Mouse (Mus musculus) gastrocnemius, postnatal 14 days (tissue): ENCODE measurements around the gene Olfr891. TPM values are rescaled to one million over a fixed set of nuclear protein-coding genes. Genes with fewer than 3 reads are reported as not detected.
"Not testable (repeated sequence)": the region's sequence is repeated elsewhere in the genome, so short reads cannot be mapped to it uniquely, and the experiment has no call there.

ENCODE experiments used
- DNase-seq: peaks from one replicate; pipeline ENCODE4 v3.0.0; 2021; ENCODE audit warnings: mixed read lengths
- intact Hi-C: fragments of 180-260 bp; cut with DNase I; formaldehyde crosslinking; loops from one replicate; pipeline ENCODE4 v1.15.1; 2025; ENCODE audit warnings: low total_unique reads
- long read RNA-seq, 2 experiments: library from polyadenylated mRNA; stranded (forward); transcript quantifications; one replicate each; pipeline ENCODE4 v2.0.0; 2021
- total RNA-seq, 2 experiments: library from RNA; stranded (reverse); gene quantifications; 2 replicates each; pipeline ENCODE4 v1.2.3; 2021

Olfr891 gene
- not detected for total RNA-seq
- long read RNA-seq, experiment 1: 0 reads
- long read RNA-seq, experiment 2: 0 reads

DNA sequence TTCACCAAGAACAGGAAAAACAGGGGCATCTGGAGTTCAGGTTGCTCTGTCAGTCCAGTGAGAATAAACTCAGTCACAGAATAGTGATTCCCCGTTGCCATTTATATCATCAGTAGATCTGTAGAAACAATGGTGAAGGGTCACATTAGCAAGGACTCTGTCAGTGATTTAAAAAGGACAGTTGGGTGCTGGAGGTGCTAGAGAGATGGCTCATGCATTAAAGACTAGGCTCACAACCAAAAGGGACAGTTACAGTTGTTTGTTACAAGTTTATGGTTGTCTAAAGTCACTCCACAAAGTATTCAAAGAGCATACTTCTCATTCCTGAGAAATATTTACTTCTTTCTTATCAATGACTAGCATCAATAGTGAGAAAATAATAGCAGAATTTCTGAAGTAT, at the start of gene Olfr891:
Olfr891 (minus strand) TSS at position 101 of the 400 bp plus-strand sequence.
- intact Hi-C loops: no loop called here
- no peak for DNase-seq

- intact Hi-C loops: no loop called here
- no peak for DNase-seq
Measured at GRCm38 (mm10) chr9:38217755-38218154, 37.1 kb upstream of the Olfr891 start, which contains the start of gene Olfr894. Gene Olfr894, plus strand, starts transcription at chr9:38218055.

- DNase-seq: no peak
- intact Hi-C loops: no loop called here
Measured at GRCm38 (mm10) chr9:38208065-38208464, 27.4 kb upstream of the Olfr891 start, which contains the start of gene Olfr893. Gene Olfr893, plus strand, starts transcription at chr9:38208365.

DNA sequence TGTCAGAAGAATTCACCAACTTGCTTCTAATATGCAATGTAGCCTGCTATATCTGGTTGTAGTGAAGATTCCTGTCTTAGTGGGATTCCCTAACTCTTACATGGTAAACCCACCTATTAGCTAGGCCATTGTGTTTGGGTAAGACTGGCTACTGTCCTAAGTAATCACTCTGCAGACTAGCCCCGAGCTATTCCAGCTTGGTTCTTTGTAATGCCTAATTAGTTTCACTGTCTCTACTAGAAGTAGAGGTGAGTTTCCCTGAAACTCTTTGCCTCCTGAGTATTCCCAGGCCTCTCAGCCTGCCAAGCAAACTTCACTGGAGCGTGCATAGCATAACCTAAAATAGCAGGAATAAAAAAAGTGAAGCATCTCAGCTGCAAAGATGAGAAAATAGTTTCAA, 12.3 kb downstream of the Olfr891 start:
- DNase-seq, intact Hi-C loops: not testable (repeated sequence)

GRCm38 (mm10) chr9:38142217-38142616, 38.4 kb downstream of the Olfr891 start, which contains the start of gene Olfr890:
Gene Olfr890, plus strand, starts transcription at chr9:38142517.
- DNase-seq: no peak
- intact Hi-C loops: no loop called here

Other genes with a start within 250 kb of the Olfr891 start
- gene Olfr881, start 189.0 kb downstream of the Olfr891 start, total RNA-seq: not detected
- gene Olfr883, start 155.0 kb downstream of the Olfr891 start, total RNA-seq: not detected
- not detected for gene Olfr884, start 134.3 kb downstream of the Olfr891 start, total RNA-seq
- gene Olfr885, start 119.5 kb downstream of the Olfr891 start, total RNA-seq: not detected
- gene Olfr887, start 96.7 kb downstream of the Olfr891 start, total RNA-seq: not detected
- not detected for gene Olfr888, start 72.7 kb downstream of the Olfr891 start, total RNA-seq
- not detected for gene Olfr889, start 65.6 kb downstream of the Olfr891 start, total RNA-seq
- not detected for gene Olfr890, start 38.3 kb downstream of the Olfr891 start, total RNA-seq
- gene Olfr893, start 27.5 kb upstream of the Olfr891 start, total RNA-seq: not detected
- gene Olfr894, start 37.2 kb upstream of the Olfr891 start, total RNA-seq: not detected
- gene Olfr143, start 72.0 kb upstream of the Olfr891 start, total RNA-seq: not detected
- not detected for gene Olfr895, start 87.0 kb upstream of the Olfr891 start, total RNA-seq
- gene Olfr896-ps1, start 110.3 kb upstream of the Olfr891 start, total RNA-seq: not detected
- not detected for gene Olfr25, start 148.2 kb upstream of the Olfr891 start, total RNA-seq
- gene Olfr898, start 167.6 kb upstream of the Olfr891 start, total RNA-seq: not detected
- not detected for gene Olfr250, start 186.1 kb upstream of the Olfr891 start, total RNA-seq
- not detected for gene Olfr251, start 196.3 kb upstream of the Olfr891 start, total RNA-seq
- gene Olfr147, start 220.9 kb upstream of the Olfr891 start, total RNA-seq: not detected
- gene Olfr901, start 248.6 kb upstream of the Olfr891 start, total RNA-seq: not detected